ENCODE assay signal across 25 mouse cellular contexts in the genomic region with DNA sequence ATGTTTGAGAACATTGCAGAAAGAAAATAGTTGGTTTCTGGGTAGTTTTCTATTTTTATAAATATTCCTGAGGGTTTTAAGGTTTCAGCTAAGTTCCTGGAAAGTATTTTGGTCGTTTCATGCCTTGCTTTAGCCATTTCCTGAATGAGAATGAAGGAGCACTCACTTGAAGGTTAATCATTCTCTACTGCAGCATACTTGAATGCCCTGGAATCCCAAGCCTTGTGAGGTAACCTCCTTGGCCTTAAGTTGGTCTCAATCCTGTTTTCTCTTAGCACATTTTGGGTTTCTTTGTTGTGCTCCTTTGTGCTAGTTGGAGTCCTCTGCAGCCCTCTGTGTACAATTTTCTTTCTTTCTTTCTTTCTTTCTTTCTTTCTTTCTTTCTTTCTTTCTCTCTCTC.
A peak's percentile ranks its signal among the peaks of the same experiment; 100 is the strongest.
DNase-seq lines count a peak whose midpoint lies in the region; ATAC-seq and TF ChIP-seq lines count a peak whose summit lies in the region.
"Had no signal": no experiment of that assay in that cellular context is flagged by ENCODE, and none has a peak within 500 bp of the region (broad histone marks: within the 10 kb centered on the region; RNA-seq: fewer than 3 reads in every experiment).

No protein-coding gene starts in this region.

- TF ChIP-seq POLR2A in lung, adult 2 months (IDR thresholded peaks at IDR 0.05; ENCODE audit: borderline replicate concordance, extremely low read depth, low read depth, low read length): no peak

- H3K4me3 ChIP-seq in lung, embryonic 14.5 days (ENCODE audit: low read depth, low read length): no peak overlapping the region
- H3K4me3 ChIP-seq in lung, adult 2 months (replicated peaks; ENCODE audit: extremely low read depth, low read depth, low read length): no peak overlapping the region
- no peak overlapping the region for H3K4me3 ChIP-seq in lung, postnatal 0 days (ENCODE audit: low read depth, low read length)
- no peak overlapping the region for H3K4me3 ChIP-seq in forebrain, embryonic 11.5 days (ENCODE audit: low read depth, low read length)
- H3K4me3 ChIP-seq: embryonic facial prominence, embryonic 13.5 days; forebrain, embryonic 10.5 days; heart, embryonic 13.5 days; left cerebral cortex, adult 2 months; limb, embryonic 13.5 days; myocyte; neural tube, embryonic 12.5 days had no signal

- H3K27me3 ChIP-seq in lung, embryonic 14.5 days (ENCODE audit: insufficient read depth, low read length): no peaks in the 10 kb centered on the region
- no peaks in the 10 kb centered on the region for H3K27me3 ChIP-seq in lung, postnatal 0 days (replicated peaks; ENCODE audit: insufficient read depth, low read length)
- no peaks in the 10 kb centered on the region for H3K27me3 ChIP-seq in forebrain, embryonic 11.5 days (ENCODE audit: control insufficient read depth, insufficient read depth, low read length)
- H3K27me3 ChIP-seq: embryonic facial prominence, embryonic 13.5 days; heart, embryonic 13.5 days; limb, embryonic 13.5 days; neural tube, embryonic 12.5 days had no signal

- ATAC-seq in lung, embryonic 14.5 days (ENCODE audit: insufficient read depth): peak; percentile 92
- ATAC-seq in lung, postnatal 0 days: peak; percentile 85
- no peak for ATAC-seq in megakaryocyte, adult 5-6 weeks (ENCODE audit: poor library complexity, severe bottlenecking)
- ATAC-seq in forebrain, embryonic 11.5 days (replicated peaks; ENCODE audit: low FRiP score): no peak
- ATAC-seq: forebrain, embryonic 16.5 days; intestine, postnatal 0 days had no signal

- no peak for TF ChIP-seq CTCF in lung, embryonic 14.5 days (IDR thresholded peaks at IDR 0.05; ENCODE audit: low read depth)
- no peak for TF ChIP-seq CTCF in lung, adult 2 months (IDR thresholded peaks at IDR 0.05; ENCODE audit: insufficient read depth, low read length)
- TF ChIP-seq CTCF in lung, postnatal 0 days (IDR thresholded peaks at IDR 0.05): no peak

- WGBS in lung, embryonic 14.5 days: 14% methylated on average over 1 of the region's 1 CpGs
- 3% methylated on average over 1 of the region's 1 CpGs for WGBS in lung, adult 2 months
- 14% methylated on average over 1 of the region's 1 CpGs for WGBS in lung, postnatal 0 days
- 57% methylated on average over 1 of the region's 1 CpGs for WGBS in forebrain, embryonic 11.5 days

- peak; percentile 71 for DNase-seq in lung, embryonic 14.5 days
- no peak for DNase-seq in lung, adult 2 months
- DNase-seq in kidney, postnatal 10 days: peak; percentile 7
- peak; percentile 77 for DNase-seq in lung, postnatal 0 days (ENCODE audit: low spot score)
- no peak for DNase-seq in urinary bladder, postnatal 10 days (ENCODE audit: low spot score)
- DNase-seq in left cerebral cortex, adult 9 months (ENCODE audit: low spot score in 2 of 2): no peak
- DNase-seq in forebrain, embryonic 11.5 days (ENCODE audit: low spot score): no peak
- DNase-seq: adrenal gland, postnatal 14 days; cerebellum, adult 11-12 months; cerebellum, adult 9-11 months; embryo, embryonic 11 days; heart, postnatal 10 days had no signal

- peak overlapping the region; percentile 83 for H3K27ac ChIP-seq in lung, embryonic 14.5 days (ENCODE audit: low read depth)
- no peak overlapping the region for H3K27ac ChIP-seq in lung, postnatal 0 days (ENCODE audit: low read length)
- no peak overlapping the region for H3K27ac ChIP-seq in forebrain, embryonic 11.5 days (ENCODE audit: low read depth, low read length)
- H3K27ac ChIP-seq: embryonic facial prominence, embryonic 13.5 days; forebrain, embryonic 10.5 days; heart, embryonic 13.5 days; hindbrain, embryonic 14.5 days; left cerebral cortex, adult 2 months; limb, embryonic 13.5 days; neural tube, embryonic 12.5 days had no signal

- no peaks in the 10 kb centered on the region for H3K9me3 ChIP-seq in lung, embryonic 14.5 days (ENCODE audit: low read depth, low read length)
- no peaks in the 10 kb centered on the region for H3K9me3 ChIP-seq in lung, postnatal 0 days (ENCODE audit: low read length)
- no peaks in the 10 kb centered on the region for H3K9me3 ChIP-seq in forebrain, embryonic 11.5 days (ENCODE audit: control insufficient read depth, low read length)
- H3K9me3 ChIP-seq: embryonic facial prominence, embryonic 13.5 days; forebrain, embryonic 10.5 days; heart, embryonic 13.5 days; limb, embryonic 13.5 days; neural tube, embryonic 12.5 days had no signal

- H3K9ac ChIP-seq in lung, embryonic 14.5 days: no peak overlapping the region
- no peak overlapping the region for H3K9ac ChIP-seq in lung, postnatal 0 days (replicated peaks; ENCODE audit: low read depth)
- H3K9ac ChIP-seq in forebrain, embryonic 11.5 days (ENCODE audit: low read length): no peak overlapping the region
- H3K9ac ChIP-seq: embryonic facial prominence, embryonic 13.5 days; heart, embryonic 13.5 days; hindbrain, embryonic 14.5 days; limb, embryonic 13.5 days; neural tube, embryonic 12.5 days had no signal

- TF ChIP-seq EP300 in lung, postnatal 0 days (IDR thresholded peaks at IDR 0.05): no peak

- no peaks in the 10 kb centered on the region for H3K36me3 ChIP-seq in lung, embryonic 14.5 days (ENCODE audit: insufficient read depth)
- H3K36me3 ChIP-seq in lung, postnatal 0 days (ENCODE audit: insufficient read depth, low read length): no peaks in the 10 kb centered on the region
- no peaks in the 10 kb centered on the region for H3K36me3 ChIP-seq in forebrain, embryonic 11.5 days (ENCODE audit: control insufficient read depth, insufficient read depth, low read length)
- H3K36me3 ChIP-seq: embryonic facial prominence, embryonic 13.5 days; forebrain, embryonic 10.5 days; heart, embryonic 13.5 days; limb, embryonic 13.5 days; neural tube, embryonic 12.5 days had no signal

- no peaks in the 10 kb centered on the region for H3K4me1 ChIP-seq in lung, embryonic 14.5 days (ENCODE audit: insufficient read depth)
- H3K4me1 ChIP-seq in lung, adult 2 months (ENCODE audit: control insufficient read depth, insufficient read depth, low read length): no peaks in the 10 kb centered on the region
- no peaks in the 10 kb centered on the region for H3K4me1 ChIP-seq in lung, postnatal 0 days (ENCODE audit: insufficient read depth, low read depth, low read length)
- no peaks in the 10 kb centered on the region for H3K4me1 ChIP-seq in forebrain, embryonic 11.5 days (replicated peaks; ENCODE audit: control insufficient read depth, insufficient read depth, low read length)
- H3K4me1 ChIP-seq: embryonic facial prominence, embryonic 13.5 days; forebrain, embryonic 10.5 days; heart, embryonic 13.5 days; limb, embryonic 13.5 days; neural tube, embryonic 12.5 days had no signal

- no peak overlapping the region for H3K4me2 ChIP-seq in lung, embryonic 14.5 days
- H3K4me2 ChIP-seq in lung, postnatal 0 days (replicated peaks; ENCODE audit: low read depth, low read length): no peak overlapping the region
- no peak overlapping the region for H3K4me2 ChIP-seq in forebrain, embryonic 11.5 days (ENCODE audit: low read depth, low read length, severe bottlenecking)
- H3K4me2 ChIP-seq: embryonic facial prominence, embryonic 13.5 days; heart, embryonic 13.5 days; hindbrain, embryonic 14.5 days; limb, embryonic 13.5 days; liver, embryonic 11.5 days; midbrain, embryonic 11.5 days; neural tube, embryonic 12.5 days had no signal

Comparison
In these comparisons a context has a peak if more than half of its experiments do, and no peak if none do; other contexts are left out.
1. DNase-seq: peak in lung, embryonic 14.5 days (single experiment), kidney, postnatal 10 days (single experiment) and lung, postnatal 0 days (single experiment); none in lung, adult 2 months (single experiment), urinary bladder, postnatal 10 days (single experiment), left cerebral cortex, adult 9 months (0 of 2) and forebrain, embryonic 11.5 days (single experiment).
2. ATAC-seq: peak in lung, embryonic 14.5 days (single experiment) and lung, postnatal 0 days (single experiment); none in megakaryocyte, adult 5-6 weeks (single experiment) and forebrain, embryonic 11.5 days (single experiment).